Mouse (Mus musculus) liver, adult 2 months (tissue): ENCODE results near the gene Fancg. TPM values are rescaled to one million over a fixed set of nuclear protein-coding genes. Genes with fewer than 3 reads are reported as not detected.

ENCODE experiments used
- DNase-seq: peaks from one replicate; pipeline ENCODE4 v3.0.0-alpha.2; 2011; ENCODE audit warnings: low read depth, low spot score; ENCODE audit errors: extremely low read depth
- H3K27ac ChIP-seq: fragments of 200-500 bp; replicated peaks from 2 replicates; pipeline ENCODE4 v1.5.1; 2012; ENCODE audit warnings: low read depth, mild to moderate bottlenecking, control low read depth, inconsistent platforms, low read length; ENCODE audit not compliant: insufficient read depth
- H3K27me3 ChIP-seq: fragments of 200-500 bp; 2 replicates; pipeline ENCODE4 v1.6.1; 2012; ENCODE audit warnings: mild to moderate bottlenecking, moderate library complexity, low read length, inconsistent platforms; ENCODE audit not compliant: control insufficient read depth, insufficient read depth
- H3K36me3 ChIP-seq: fragments of 200-500 bp; 2 replicates; pipeline ENCODE4 v1.6.1; 2012; ENCODE audit warnings: low read length, inconsistent platforms; ENCODE audit not compliant: control insufficient read depth, insufficient read depth
- H3K4me1 ChIP-seq: fragments of 200-500 bp; 2 replicates; pipeline ENCODE4 v1.6.1; 2011; ENCODE audit warnings: low read length; ENCODE audit not compliant: control insufficient read depth, insufficient read depth
- H3K4me3 ChIP-seq: fragments of 200-500 bp; 2 replicates; pipeline ENCODE4 v1.5.1; 2011; ENCODE audit warnings: low read depth, mild to moderate bottlenecking, control low read depth, low read length, moderate library complexity; ENCODE audit not compliant: insufficient read depth
- H3K79me2 ChIP-seq: fragments of 200-500 bp; 2 replicates; pipeline ENCODE4 v1.6.1; 2012; ENCODE audit warnings: inconsistent platforms, mild to moderate bottlenecking, low read length, moderate library complexity; ENCODE audit not compliant: control insufficient read depth, insufficient read depth
- H3K9ac ChIP-seq: fragments of 200-500 bp; 2 replicates; pipeline ENCODE4 v1.6.1; 2012; ENCODE audit warnings: low read depth, mild to moderate bottlenecking, control low read depth, inconsistent platforms, low read length
- CTCF ChIP-seq: fragments of 200-500 bp; IDR thresholded peaks from 2 replicates; pipeline ENCODE4 v1.5.1; 2011; ENCODE audit warnings: low read depth, low read length, control low read depth
- POLR2A ChIP-seq: fragments of 200-500 bp; IDR thresholded peaks from 2 replicates; pipeline ENCODE4 v1.6.1; 2011; ENCODE audit warnings: low read length, control low read depth; ENCODE audit not compliant: insufficient read depth; ENCODE audit errors: extremely low read depth
- WGBS: fragments of 180-500 bp; shearing (Covaris S2); methylation state at CpG from one replicate; pipeline ENCODE4 v1.1.7; 2018; 5-methylcytosine and 5-hydroxymethylcytosine counted together
- polyA plus RNA-seq: library from polyadenylated mRNA; depleted of rRNA; stranded (reverse); fragments of >200 nt; gene quantifications from 2 replicates; pipeline ENCODE4 v1.2.3, GENCODE M21; 2012
- total RNA-seq: library from RNA; depleted of rRNA; stranded (reverse); fragments of >200 nt; gene quantifications from 2 replicates; pipeline ENCODE4 v1.2.3, GENCODE M21; 2014

Gene Fancg
- total and polyA plus RNA-seq, 2 experiments: 1.2 to 2.9 TPM

- 54% methylated on average over 4 of the region's 4 CpGs for WGBS
- DNase-seq: no peak
- H3K4me3 ChIP-seq: no peak overlapping the region
- H3K9ac ChIP-seq: no peak overlapping the region
- H3K36me3 ChIP-seq: 0 out of 2 replicates have a peak, but pooled peaks cover 3% of the 10 kb centered on the region
- no peak for TF ChIP-seq CTCF
- no peak for TF ChIP-seq POLR2A
- peaks cover 10% of the 10 kb centered on the region for H3K4me1 ChIP-seq
- no peaks in the 10 kb centered on the region for H3K27me3 ChIP-seq
- H3K27ac ChIP-seq: no peak overlapping the region
- no peaks in the 10 kb centered on the region for H3K79me2 ChIP-seq
Observed at GRCm38 (mm10) chr4:43037860-43038566, 27.7 kb upstream of the Fancg start.

GRCm38 (mm10) chr4:43036356-43036755 is 26.1 kb upstream of the Fancg start:
- Histone ChIP-seq H3K27me3 (no peaks in the 10 kb centered on the region), H3K79me2 (no peaks in the 10 kb centered on the region), H3K27ac (no peak overlapping the region), H3K36me3 (0 out of 2 replicates have a peak, but pooled peaks cover 3% of the 10 kb centered on the region), H3K9ac (no peak overlapping the region), H3K4me1 (peaks cover 14% of the 10 kb centered on the region), H3K4me3 (no peak overlapping the region)
- TF ChIP-seq CTCF: no peak
- no peak for TF ChIP-seq POLR2A
- WGBS: 94% methylated on average over 10 of the region's 10 CpGs
- DNase-seq: no peak

- WGBS: 95% methylated on average over 6 of the region's 6 CpGs
- no peak for DNase-seq
- no peak overlapping the region for H3K27ac ChIP-seq
- H3K27me3 ChIP-seq: no peaks in the 10 kb centered on the region
- no peak for TF ChIP-seq POLR2A
- TF ChIP-seq CTCF: no peak
- H3K4me3 ChIP-seq: no peak overlapping the region
- no peak overlapping the region for H3K9ac ChIP-seq
- peaks cover 14% of the 10 kb centered on the region for H3K4me1 ChIP-seq
- no peaks in the 10 kb centered on the region for H3K79me2 ChIP-seq
- 0 out of 2 replicates have a peak, but pooled peaks cover 3% of the 10 kb centered on the region for H3K36me3 ChIP-seq
Observed at GRCm38 (mm10) chr4:43035851-43036250, 25.5 kb upstream of the Fancg start.

GRCm38 (mm10) chr4:43033481-43033880 is 23.2 kb upstream of the Fancg start:
- peaks cover 5% of the 10 kb centered on the region; the same call in 1 of the 2 replicates for H3K36me3 ChIP-seq
- H3K4me3 ChIP-seq: no peak overlapping the region
- H3K27ac ChIP-seq: no peak overlapping the region
- no peaks in the 10 kb centered on the region; the same call in 1 of the 2 replicates for H3K79me2 ChIP-seq
- DNase-seq: no peak
- peaks cover 6% of the 10 kb centered on the region; the same call in 1 of the 2 replicates for H3K4me1 ChIP-seq
- TF ChIP-seq CTCF (no peak), POLR2A (no peak)
- no peak overlapping the region for H3K9ac ChIP-seq
- WGBS: 91% methylated on average over 14 of the region's 14 CpGs
- H3K27me3 ChIP-seq: no peaks in the 10 kb centered on the region

- WGBS: 83% methylated on average over 1 of the region's 1 CpGs
- Histone ChIP-seq H3K36me3 (peaks cover 7% of the 10 kb centered on the region; the same call in 1 of the 2 replicates), H3K9ac (no peak overlapping the region), H3K4me1 (peaks cover 6% of the 10 kb centered on the region; the same call in 1 of the 2 replicates), H3K4me3 (no peak overlapping the region), H3K79me2 (no peaks in the 10 kb centered on the region; the same call in 1 of the 2 replicates), H3K27ac (no peak overlapping the region), H3K27me3 (no peaks in the 10 kb centered on the region)
- no peak for TF ChIP-seq POLR2A
- DNase-seq: no peak
Observed at GRCm38 (mm10) chr4:43032501-43032900, 22.2 kb upstream of the Fancg start.
